Mouse (Mus musculus) left cerebral cortex, adult 2 months (tissue): ENCODE results near the gene Erf. TPM values are rescaled to one million over a fixed set of nuclear protein-coding genes. Genes with fewer than 3 reads are reported as not detected.

Source experiments
- DNase-seq, 2 experiments: peaks; one replicate each; pipeline ENCODE4 v3.0.0; 2021 to 2022; ENCODE audit warnings: low spot score in 2 of 2, mixed read lengths in 1 of 2; ENCODE audit errors: extremely low spot score in 1 of 2
- H3K27ac ChIP-seq: fragments of 200-600 bp; 2 replicates; pipeline ENCODE4 v1.8.1; 2022
- H3K4me3 ChIP-seq: fragments of 200-600 bp; 2 replicates; pipeline ENCODE4 v1.8.1; 2022
- CTCF ChIP-seq: fragments of 200-600 bp; IDR thresholded peaks from 2 replicates; pipeline ENCODE4 v1.8.1; 2022; ENCODE audit warnings: antibody characterized with exemption, mild to moderate bottlenecking, moderate library complexity
- intact Hi-C: fragments of 180-260 bp; cut with DNase I; formaldehyde crosslinking; loops from one replicate; pipeline ENCODE4 v1.15.1; 2025
- total RNA-seq, 2 experiments: library from RNA; stranded (reverse); gene quantifications; 2 replicates each; pipeline ENCODE4 v1.2.3; 2021

The Erf gene
- total RNA-seq, 2 experiments from 2014 or later, result 61.5 to 68.2 TPM

DNA sequence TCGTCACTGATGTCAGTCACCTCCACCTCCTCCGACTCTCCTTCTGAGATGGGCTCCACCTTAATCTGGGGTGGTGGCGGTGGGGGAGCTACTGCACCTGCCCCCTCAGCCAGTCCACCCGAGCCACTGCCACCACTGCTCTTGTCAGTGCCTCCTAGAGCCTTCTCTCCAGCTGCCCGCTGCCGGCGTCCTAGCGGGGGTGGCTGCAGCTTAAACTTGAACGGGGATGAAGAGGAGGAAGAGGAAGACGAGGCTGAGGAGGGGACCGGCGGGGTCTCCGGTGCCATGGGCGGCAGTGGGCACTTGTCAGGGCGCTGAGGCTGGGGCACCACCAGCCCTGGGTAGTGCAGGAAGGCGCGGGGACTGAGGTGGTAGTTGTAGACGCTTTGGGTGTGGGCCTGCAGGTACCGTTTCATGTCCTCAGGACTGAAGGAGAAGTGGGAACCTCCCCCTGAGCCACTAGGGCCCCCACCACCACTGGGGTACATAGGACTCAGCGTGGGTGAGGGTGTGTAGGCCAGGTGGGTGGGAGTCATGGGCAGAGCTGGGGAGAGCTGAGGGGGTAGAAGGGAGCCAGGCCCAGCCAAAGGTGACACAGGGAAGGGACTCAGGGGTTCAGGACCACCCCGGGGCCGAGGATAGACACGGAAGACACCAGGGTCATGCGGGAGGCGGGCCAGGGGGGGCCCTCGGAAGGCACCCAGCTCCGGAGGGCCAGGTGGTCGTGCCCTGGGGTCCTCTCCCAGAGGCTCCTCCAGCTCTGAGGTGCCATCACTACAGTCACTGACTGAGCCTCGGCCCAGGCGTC, 5.8 kb downstream of the Erf start:
- no peak for DNase-seq
- TF ChIP-seq CTCF, result no peak
- peak overlapping the region; percentile 28 for H3K4me3 ChIP-seq
- intact Hi-C loops, result loop anchor here (5.0 kb wide), 1 partner anchor 133 kb away; no protein-coding TSS in a partner anchor
- peak overlapping the region; percentile 99 for H3K27ac ChIP-seq

DNA sequence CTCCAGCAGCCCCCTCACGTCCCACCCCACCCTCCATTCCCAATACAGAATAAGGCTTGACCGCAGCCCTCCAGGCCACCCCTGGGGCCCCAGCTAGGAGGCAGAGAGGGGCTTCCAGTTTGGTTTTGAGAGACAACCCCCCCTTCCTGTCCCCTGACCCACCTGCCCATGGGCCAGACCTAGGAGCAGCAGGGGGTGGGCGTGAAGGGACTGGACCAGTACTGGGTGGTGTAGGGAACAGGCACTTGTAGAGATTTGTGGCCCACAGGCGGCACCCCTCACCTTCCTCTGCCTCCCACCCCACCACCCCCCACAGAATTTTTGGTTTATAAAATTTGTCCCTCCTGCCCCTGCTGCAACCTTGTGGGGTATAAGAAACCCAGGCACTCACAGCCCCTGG, 7.2 kb downstream of the Erf start:
- DNase-seq, result no peak
- H3K27ac ChIP-seq, result peak overlapping the region; percentile 26; the same call in 1 of the 2 replicates
- intact Hi-C loops, result loop anchor here (5.0 kb wide), 1 partner anchor 134 kb away; no protein-coding TSS in a partner anchor
- TF ChIP-seq CTCF, result no peak
- no peak overlapping the region for H3K4me3 ChIP-seq

DNA sequence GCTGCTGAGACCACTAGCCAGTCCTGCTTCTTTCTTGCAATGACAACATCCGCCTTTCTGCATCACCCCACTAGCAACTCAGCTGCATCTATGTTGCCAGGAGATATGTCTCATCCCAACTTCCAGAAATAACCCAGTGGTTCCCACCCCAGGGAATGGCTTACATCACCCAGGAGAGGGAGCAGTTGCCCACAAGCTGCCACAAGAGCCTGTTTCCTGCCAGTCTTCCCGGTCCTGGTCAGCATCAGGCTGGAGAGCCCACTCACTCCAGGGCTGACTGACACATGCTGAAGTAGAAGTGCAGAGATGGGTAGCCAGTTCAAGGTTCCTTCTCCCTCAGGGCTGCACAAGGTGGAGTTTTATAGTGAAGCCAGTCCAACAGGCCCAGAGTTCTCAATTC, 9.5 kb downstream of the Erf start:
- intact Hi-C loops, result loop anchor here (1.0 to 5.0 kb wide), 2 partner anchors 37 to 136 kb away; no protein-coding TSS in a partner anchor
- TF ChIP-seq CTCF, result peak; percentile 76
- DNase-seq, result peak; percentile 75 to 80
- H3K4me3 ChIP-seq, result no peak overlapping the region
- peak overlapping the region; percentile 91 for H3K27ac ChIP-seq

DNA sequence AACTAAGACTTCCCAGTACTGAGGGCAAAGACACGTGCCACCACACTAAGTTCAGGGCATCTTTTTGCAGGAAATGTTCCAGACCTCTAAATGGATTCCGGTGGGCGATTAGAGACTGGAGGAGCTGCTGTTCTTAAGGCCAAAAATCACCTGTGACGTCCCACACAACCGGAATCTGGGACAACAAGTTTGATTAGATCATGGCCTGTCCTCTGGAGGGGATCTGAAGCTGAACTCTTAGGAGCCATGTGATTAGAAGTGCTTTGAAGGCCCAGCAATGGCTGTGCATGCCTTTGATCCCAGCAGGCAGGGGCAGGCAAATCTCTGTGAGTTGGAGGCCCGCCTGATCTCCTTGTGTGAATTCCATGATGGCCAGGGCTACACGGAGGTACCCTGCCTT, 9.9 kb downstream of the Erf start:
- peak overlapping the region; percentile 91 for H3K27ac ChIP-seq
- intact Hi-C loops, result loop anchor here (1.0 to 5.0 kb wide), 2 partner anchors 38 to 137 kb away; no protein-coding TSS in a partner anchor
- TF ChIP-seq CTCF, result no peak
- no peak for DNase-seq
- no peak overlapping the region for H3K4me3 ChIP-seq

DNA sequence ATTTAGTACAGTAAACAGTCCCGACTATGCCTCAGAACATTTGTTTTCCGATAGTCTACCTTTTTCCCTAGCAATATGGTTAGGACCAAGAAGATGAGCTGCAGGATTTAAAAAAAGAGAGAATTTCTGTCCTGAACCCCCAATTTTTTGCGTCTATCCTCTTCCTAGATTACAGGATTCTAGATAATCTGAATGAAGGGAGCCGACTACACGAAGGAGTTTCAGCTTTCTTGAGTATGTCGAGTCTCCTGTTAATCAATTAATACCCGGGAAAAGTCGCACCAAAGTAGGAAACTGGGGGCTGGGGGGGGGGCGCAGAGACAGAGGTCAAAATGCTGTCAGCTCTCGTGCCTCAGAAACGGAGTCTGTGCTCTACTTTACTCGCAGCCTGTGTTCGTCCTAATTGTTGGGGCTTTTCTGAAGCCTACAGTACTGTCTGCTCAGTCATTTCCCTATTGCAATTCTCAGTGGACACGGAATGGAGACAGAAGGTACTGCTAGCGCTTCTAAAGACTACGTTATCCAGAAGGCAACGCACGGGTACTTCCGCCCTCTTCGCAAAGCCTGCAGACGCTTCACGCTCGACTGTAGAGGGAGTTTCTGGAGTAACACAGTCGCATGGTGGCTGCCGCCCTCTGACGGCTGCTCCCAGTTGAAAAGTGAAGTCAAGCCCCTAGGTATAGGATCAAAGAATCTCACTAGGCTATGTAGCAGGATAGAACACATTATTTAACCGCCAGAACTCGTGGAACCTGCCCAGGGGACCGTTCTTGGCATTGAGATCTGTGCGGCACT, 11.5 kb downstream of the Erf start:
- TF ChIP-seq CTCF, result peak; percentile 66
- intact Hi-C loops, result loop anchor here (1.0 to 5.0 kb wide), 2 partner anchors 77 to 267 kb away; partner anchors contain the start of gene Rabac1
- Histone ChIP-seq H3K4me3 (peak overlapping the region; percentile 85), H3K27ac (peak overlapping the region; percentile 99)
- peak; percentile 79 to 84 for DNase-seq

DNA sequence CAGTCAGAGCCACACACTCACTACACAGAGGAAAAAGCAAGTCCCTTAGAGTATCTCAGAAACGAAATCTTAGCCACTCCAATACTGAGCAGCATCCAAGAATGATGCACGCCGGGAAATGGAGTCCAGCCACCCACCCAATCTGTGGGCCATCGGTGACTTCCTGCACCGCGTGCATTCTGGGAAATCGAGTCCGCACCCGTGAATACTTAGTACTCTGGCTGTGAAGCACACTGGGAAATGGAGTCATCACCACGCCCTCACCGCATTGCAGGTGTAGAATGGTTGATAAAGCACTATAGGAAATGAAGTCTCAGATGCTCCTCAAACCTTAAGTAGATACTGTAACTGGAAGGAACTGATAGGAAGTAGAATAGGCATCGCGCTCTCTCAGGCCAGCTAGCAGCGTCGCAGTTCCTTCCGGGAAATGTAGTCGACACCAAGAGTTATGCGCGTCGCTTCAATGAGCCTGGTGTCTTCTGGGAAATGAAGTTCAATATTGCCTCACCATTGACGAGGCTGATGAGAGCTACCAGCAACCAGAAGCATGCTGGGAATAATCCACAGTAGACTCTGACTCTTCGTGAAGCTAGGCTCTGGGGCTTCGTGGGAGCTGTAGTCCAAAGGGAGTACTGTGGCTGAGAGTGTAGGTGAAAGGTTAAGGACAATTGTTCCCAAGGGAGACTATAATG, 12.4 kb downstream of the Erf start:
- no peak for TF ChIP-seq CTCF
- Histone ChIP-seq H3K4me3 (peak overlapping the region; percentile 85), H3K27ac (peak overlapping the region; percentile 99)
- peak; percentile 90 to 92 for DNase-seq
- intact Hi-C loops, result loop anchor here (5.0 kb wide), 1 partner anchor 266 kb away; the partner anchor contains the start of gene Rabac1

DNA sequence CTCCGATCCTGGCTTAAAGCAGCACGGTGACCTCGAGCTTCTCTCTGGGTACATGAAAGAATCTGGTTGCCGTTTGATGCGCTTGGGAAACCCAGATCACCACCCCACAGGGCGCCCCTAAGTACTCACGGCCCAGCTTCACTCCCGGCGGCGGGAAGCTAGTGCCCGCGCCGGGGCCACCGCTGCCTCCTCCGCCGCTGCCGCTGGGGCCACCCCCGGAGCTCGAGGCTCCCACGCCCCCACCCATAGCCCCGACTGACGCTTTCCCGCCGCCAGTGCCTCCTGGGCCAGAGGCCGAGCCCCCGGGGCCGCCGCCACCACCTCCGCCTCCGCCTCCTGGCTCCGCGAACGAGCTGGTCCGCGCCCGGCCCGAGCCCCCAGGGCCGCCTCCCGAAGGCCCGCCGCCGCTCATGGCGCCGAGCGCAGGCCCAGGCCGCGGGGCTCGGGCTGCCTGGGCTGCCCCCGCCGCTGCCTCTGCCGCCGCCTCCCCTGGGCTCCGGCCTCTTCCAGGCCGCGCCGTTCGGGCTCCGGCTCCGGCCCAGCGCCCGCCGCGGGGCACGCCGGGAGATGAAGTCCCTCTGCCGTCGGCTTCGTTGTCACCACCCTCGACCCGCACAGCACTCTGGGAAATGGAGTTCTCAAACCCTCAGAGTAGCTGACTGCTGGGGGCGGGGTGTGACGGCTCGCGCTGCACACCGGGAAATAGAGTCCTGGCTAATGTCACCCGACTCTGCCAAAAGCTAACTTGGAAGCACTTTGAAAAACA, 13.1 kb downstream of the Erf start, which contains the start of gene Gsk3a:
Gsk3a (minus strand) TSS at position 603 of the 766 bp plus-strand sequence.
- peak; percentile 98 for DNase-seq
- H3K27ac ChIP-seq, result peak within 1 kb of the TSS; percentile 99
- no peak for TF ChIP-seq CTCF
- intact Hi-C loops, result loop anchor here (5.0 kb wide), 1 partner anchor 265 kb away; the partner anchor contains the start of gene Rabac1
- H3K4me3 ChIP-seq, result peak within 1 kb of the TSS; percentile 85

DNA sequence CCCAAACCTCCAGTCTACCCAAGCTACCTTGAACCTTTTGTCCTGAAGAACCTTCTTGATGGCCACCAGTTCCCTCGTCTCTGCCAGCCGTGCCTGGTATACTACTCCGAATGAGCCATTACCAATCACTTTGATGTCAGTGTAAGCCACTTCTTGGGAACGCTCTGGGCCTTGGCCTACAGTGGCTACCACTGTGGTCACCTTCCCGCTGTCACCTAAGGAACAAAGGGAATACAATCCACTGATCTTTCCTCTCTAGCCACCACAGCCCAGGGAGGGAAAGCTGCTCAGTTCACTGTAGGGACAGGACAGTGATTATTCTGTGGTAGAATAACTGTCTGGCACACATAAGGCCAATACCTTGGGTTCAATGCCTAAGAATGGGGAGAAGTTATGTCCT, 15.0 kb downstream of the Erf start:
- Histone ChIP-seq H3K4me3 (no peak overlapping the region), H3K27ac (no peak overlapping the region)
- no peak for TF ChIP-seq CTCF

DNA sequence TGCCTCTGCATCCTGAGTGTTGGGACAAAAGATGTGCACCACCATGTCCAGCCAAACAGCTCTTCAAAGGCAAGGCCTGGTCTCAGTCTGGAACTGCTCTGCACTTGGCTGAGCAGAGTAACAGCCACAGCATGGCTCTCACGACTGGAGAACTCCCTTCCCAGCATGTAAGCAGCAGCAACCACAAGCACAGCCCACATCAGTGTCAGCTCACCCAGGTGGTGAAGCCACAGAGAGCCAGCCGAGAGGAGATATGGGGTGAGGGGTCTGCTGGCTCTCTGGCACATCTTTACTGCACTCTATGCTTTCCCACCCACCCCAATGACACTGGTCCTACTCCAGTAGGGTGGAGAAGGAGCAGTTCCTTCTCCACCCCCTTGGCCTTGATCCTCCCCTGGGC, 17.5 kb downstream of the Erf start:
- intact Hi-C loops, result no loop called here
- TF ChIP-seq CTCF, result no peak
- Histone ChIP-seq H3K27ac (no peak overlapping the region), H3K4me3 (no peak overlapping the region)
- DNase-seq, result no peak

More for the DNA sequence above, 15.0 kb downstream of the Erf start:
- intact Hi-C loops, result loop anchor here (5.0 kb wide), 1 partner anchor 263 kb away; the partner anchor contains the start of gene Rabac1
- DNase-seq, result no peak

DNA sequence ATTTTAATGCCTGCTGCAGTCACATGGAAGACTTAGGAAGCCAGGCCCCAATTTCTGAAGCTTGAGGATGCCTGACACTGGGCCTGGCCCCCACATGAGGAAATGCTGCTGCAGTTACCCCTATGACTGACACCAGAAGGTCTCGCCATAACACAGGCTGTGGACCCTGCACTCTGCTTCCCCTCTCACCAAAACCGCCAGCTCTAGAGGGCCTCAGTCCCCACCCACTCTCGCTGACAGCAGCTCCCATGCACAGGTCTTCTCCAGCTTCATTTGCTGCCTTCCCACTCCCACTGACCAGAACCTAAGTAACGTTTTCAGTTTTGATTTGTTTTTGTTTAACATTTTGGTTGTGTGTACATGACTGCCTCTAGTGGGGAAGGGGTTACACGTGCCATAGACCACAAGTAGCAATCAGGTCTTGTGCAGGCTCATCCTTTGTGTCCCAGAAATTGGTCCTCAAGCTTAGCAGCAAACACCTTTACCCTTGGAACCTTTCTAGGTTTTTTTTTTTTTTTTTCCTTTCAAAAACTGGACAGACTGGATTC, 18.4 kb downstream of the Erf start:
- no peak overlapping the region for H3K4me3 ChIP-seq
- intact Hi-C loops, result no loop called here
- no peak overlapping the region for H3K27ac ChIP-seq
- no peak; the same call in 1 of the 2 replicates for TF ChIP-seq CTCF
- DNase-seq, result no peak
